Mouse (Mus musculus) heart, embryonic 11.5 days (tissue): Measurements from ENCODE around the gene Cc2d2a. TPM values are rescaled to one million over a fixed set of nuclear protein-coding genes. Genes with fewer than 3 reads are reported as not detected.

Experiments used
- ATAC-seq: fragments of 200-750 bp; cut with Nextera tagmentation; replicated peaks from 2 replicates; pipeline ENCODE4 v1.8.0; 2017; ENCODE audit warnings: moderate library complexity; ENCODE audit not compliant: insufficient number of reproducible peaks, low FRiP score, low TSS enrichment
- H3K27ac ChIP-seq: fragments of 300-500 bp; sonication (generic); 2 replicates; pipeline ENCODE4 v1.5.1; 2014; ENCODE audit warnings: mild to moderate bottlenecking, low read depth, low read length
- H3K27me3 ChIP-seq: fragments of 300-500 bp; sonication (generic); 2 replicates; pipeline ENCODE4 v1.6.1; 2014; ENCODE audit warnings: mild to moderate bottlenecking, low read length, mixed read lengths; ENCODE audit not compliant: control insufficient read depth, insufficient read depth
- H3K36me3 ChIP-seq: fragments of 300-500 bp; sonication (generic); 2 replicates; pipeline ENCODE4 v1.6.1; 2014; ENCODE audit warnings: mild to moderate bottlenecking, low read length, moderate library complexity, mixed read lengths; ENCODE audit not compliant: control insufficient read depth, insufficient read depth
- H3K4me1 ChIP-seq: fragments of 300-500 bp; sonication (generic); 2 replicates; pipeline ENCODE4 v1.6.1; 2014; ENCODE audit warnings: low read length; ENCODE audit not compliant: control insufficient read depth, insufficient read depth
- H3K4me2 ChIP-seq: fragments of 300-500 bp; sonication (generic); 2 replicates; pipeline ENCODE4 v1.6.1; 2014; ENCODE audit warnings: mild to moderate bottlenecking, moderate library complexity
- H3K4me3 ChIP-seq: fragments of 300-500 bp; sonication (generic); 2 replicates; pipeline ENCODE4 v1.5.1; 2014; ENCODE audit warnings: low read depth, low read length
- H3K9ac ChIP-seq: fragments of 300-500 bp; sonication (generic); 2 replicates; pipeline ENCODE4 v1.6.1; 2014; ENCODE audit warnings: mild to moderate bottlenecking, low read depth, low read length, moderate library complexity
- H3K9me3 ChIP-seq: fragments of 300-500 bp; sonication (generic); replicated peaks from 2 replicates; pipeline ENCODE4 v1.6.1; 2016; ENCODE audit warnings: low read length; ENCODE audit not compliant: control insufficient read depth
- WGBS: fragments of 180-500 bp; shearing (Covaris S2); extraction: QIAGEN DNeasy Blood & Tissue Kit; methylation state at CpG from one replicate; pipeline ENCODE4 v1.1.7; 2014; ENCODE audit not compliant: insufficient replicate concordance; 5-methylcytosine and 5-hydroxymethylcytosine counted together
- polyA plus RNA-seq: library from polyadenylated mRNA; unstranded; fragments of >200 nt; fragmentation: Nextera tagmentation; extraction: Ambion mirVana; gene quantifications from 2 replicates; pipeline ENCODE4 v1.2.1, GENCODE M21; 2014

Cc2d2a gene
- polyA plus RNA-seq, 1 experiment from 2014 or later = 8.3 TPM

DNA sequence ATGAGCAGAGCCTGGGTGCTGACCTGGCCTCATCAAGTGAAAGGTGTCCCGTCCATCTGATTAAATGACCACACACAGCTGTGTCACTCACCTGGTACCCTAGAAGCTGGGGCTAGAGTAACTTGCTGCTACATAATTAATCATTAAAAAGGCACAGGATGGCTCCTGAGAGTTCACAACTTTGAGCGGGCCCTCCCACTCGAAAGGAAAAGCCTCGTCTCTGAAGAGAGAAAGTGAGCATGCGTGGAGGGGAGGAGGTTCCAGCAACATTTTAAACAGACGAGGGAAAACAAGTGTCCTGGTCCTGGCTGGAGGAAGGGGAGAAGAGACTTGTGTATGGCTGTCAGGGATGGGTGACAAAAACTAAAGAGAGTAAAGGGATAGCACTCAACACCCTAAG lies 1.4 kb downstream of the Cc2d2a start:
- H3K27ac ChIP-seq = no peak overlapping the region

DNA sequence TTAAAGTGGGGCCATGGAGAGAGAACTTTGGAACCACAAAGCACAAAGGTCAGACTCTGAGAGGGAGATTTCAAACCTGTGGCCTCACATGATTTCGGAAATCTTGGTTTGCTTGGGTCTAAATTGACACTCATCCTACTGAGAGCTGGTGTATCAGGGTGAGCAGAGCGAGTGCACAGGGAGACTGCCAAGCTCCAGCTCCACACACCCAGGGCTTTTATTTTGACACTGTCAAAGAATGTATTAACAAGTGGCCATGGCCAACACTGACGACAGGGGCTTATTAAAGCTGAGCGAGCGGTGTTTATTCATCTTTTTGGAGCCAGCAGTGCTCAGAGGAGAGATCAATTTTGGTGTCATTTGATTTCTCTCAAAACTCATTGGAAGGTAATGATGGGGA lies 3.0 kb downstream of the Cc2d2a start:
- no peaks in the 10 kb centered on the region for H3K9me3 ChIP-seq
- H3K36me3 ChIP-seq = no peaks in the 10 kb centered on the region
- H3K9ac ChIP-seq = no peak overlapping the region
- peak overlapping the region; percentile 57 for H3K4me2 ChIP-seq
- no peaks in the 10 kb centered on the region for H3K27me3 ChIP-seq
- peaks cover 23% of the 10 kb centered on the region for H3K4me1 ChIP-seq
- H3K27ac ChIP-seq = no peak overlapping the region
- no peak for ATAC-seq
- peak overlapping the region; percentile 28 for H3K4me3 ChIP-seq
- WGBS = 23% methylated on average over 5 of the region's 5 CpGs

More for the DNA sequence above, 1.4 kb downstream of the Cc2d2a start:
- Histone ChIP-seq H3K27me3 (no peaks in the 10 kb centered on the region), H3K9me3 (no peaks in the 10 kb centered on the region), H3K4me2 (peak overlapping the region; percentile 68), H3K4me3 (peak overlapping the region; percentile 52), H3K4me1 (peaks cover 19% of the 10 kb centered on the region), H3K36me3 (no peaks in the 10 kb centered on the region), H3K9ac (no peak overlapping the region)
- 45% methylated on average over 6 of the region's 6 CpGs for WGBS
- ATAC-seq = no peak

DNA sequence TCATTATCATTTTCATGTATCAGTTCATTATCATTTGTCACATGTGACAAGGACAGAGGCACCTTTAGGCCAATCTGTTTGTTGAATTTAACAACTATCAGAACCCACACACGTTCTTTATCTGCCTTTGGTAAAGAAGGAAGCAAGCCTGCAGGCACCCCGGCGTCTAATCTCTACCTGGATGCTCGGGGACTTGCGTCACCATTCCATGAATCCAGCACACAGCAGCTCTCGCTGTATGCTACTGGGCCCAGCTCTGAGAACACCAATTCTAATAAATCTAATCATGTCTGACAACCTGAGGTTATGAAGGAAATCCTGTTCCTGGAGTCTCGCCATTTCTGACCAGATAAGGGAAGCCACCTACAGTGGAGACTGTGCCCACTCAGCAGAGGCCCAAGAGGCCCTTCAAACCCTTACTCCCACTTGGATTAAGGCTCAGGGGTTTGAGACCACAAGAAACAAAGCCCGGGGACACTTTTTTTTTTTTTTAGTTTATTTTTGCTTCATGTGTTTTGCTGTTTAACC lies 7.0 kb downstream of the Cc2d2a start:
- H3K27ac ChIP-seq = no peak overlapping the region
- WGBS = 40% methylated on average over 8 of the region's 8 CpGs
- no peaks in the 10 kb centered on the region for H3K36me3 ChIP-seq
- no peaks in the 10 kb centered on the region for H3K27me3 ChIP-seq
- no peak overlapping the region for H3K4me2 ChIP-seq
- no peak overlapping the region for H3K9ac ChIP-seq
- peaks cover 15% of the 10 kb centered on the region; the same call in 1 of the 2 replicates for H3K4me1 ChIP-seq
- ATAC-seq = no peak
- H3K9me3 ChIP-seq = no peaks in the 10 kb centered on the region
- H3K4me3 ChIP-seq = no peak overlapping the region

DNA sequence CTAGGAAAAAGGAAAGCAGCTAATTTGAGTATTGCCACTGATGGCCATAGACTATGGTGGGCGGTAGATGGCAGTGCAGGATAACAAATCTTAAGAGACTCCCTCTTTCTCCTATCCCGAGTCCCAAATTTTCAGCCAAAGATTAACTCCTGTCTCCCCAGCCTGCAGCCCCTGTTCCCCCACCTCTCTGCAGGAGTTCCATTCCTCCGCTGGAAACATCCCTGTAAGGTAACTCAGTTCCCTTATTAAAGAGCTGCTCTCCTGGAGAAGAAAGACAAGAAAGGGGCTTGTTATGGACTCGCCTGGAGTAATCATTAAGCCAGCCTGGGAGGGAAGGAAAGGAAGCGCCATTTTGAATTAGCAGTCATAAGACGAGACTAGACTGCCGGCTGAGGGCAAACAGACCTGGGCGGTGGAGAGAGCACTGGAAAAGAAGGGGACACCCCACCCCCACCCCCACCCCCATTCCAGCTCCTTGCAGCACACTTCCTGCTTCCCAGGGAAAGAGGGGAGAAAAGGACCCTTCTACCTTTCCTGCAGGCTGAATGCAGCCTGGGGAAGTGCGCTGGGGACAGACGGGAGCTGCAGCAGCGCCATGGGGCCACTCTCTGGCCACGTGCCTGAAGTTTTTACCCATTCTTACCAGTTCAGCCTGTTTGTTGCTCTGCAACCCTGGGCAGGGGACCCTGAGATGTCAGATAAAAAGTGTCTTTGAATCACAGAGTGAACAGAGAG lies 10.2 kb downstream of the Cc2d2a start:
- peak overlapping the region; percentile 68 for H3K4me2 ChIP-seq
- 1% methylated on average over 12 of the region's 12 CpGs for WGBS

DNA sequence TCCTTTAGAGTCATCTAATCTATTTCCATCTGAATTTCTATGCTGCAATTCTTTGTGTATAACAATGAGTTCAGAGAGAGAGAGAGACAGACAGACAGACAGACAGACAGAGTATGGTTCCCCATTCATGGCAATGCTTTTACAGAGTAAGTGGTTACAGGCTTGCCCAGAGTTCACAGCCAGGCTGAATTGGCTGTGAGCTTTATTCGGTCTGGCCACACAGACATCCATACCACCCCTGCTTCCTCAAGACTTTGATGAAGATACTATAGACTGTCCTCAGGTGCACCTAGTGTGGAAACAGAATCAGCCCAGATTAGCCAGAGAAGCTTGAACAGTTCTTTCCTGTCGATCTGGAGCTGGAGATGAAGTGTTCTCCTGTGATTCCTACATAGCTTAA lies 10.9 kb downstream of the Cc2d2a start:
- no peaks in the 10 kb centered on the region for H3K27me3 ChIP-seq
- peak overlapping the region; percentile 46 for H3K4me3 ChIP-seq
- peaks cover 11% of the 10 kb centered on the region; the same call in 1 of the 2 replicates for H3K4me1 ChIP-seq
- 77% methylated on average over 2 of the region's 2 CpGs for WGBS
- no peaks in the 10 kb centered on the region; the same call in 1 of the 2 replicates for H3K36me3 ChIP-seq
- no peak overlapping the region for H3K27ac ChIP-seq
- H3K9ac ChIP-seq = peak overlapping the region; percentile 79
- no peak for ATAC-seq
- H3K9me3 ChIP-seq = no peaks in the 10 kb centered on the region
- peak overlapping the region; percentile 68 for H3K4me2 ChIP-seq

More for the DNA sequence above, 10.2 kb downstream of the Cc2d2a start:
- no peaks in the 10 kb centered on the region; the same call in 1 of the 2 replicates for H3K36me3 ChIP-seq
- H3K4me3 ChIP-seq = peak overlapping the region; percentile 46
- no peaks in the 10 kb centered on the region for H3K9me3 ChIP-seq
- ATAC-seq = peak; percentile 80
- peaks cover 12% of the 10 kb centered on the region; the same call in 1 of the 2 replicates for H3K4me1 ChIP-seq
- peak overlapping the region; percentile 77 for H3K27ac ChIP-seq
- peak overlapping the region; percentile 79 for H3K9ac ChIP-seq
- no peaks in the 10 kb centered on the region for H3K27me3 ChIP-seq

DNA sequence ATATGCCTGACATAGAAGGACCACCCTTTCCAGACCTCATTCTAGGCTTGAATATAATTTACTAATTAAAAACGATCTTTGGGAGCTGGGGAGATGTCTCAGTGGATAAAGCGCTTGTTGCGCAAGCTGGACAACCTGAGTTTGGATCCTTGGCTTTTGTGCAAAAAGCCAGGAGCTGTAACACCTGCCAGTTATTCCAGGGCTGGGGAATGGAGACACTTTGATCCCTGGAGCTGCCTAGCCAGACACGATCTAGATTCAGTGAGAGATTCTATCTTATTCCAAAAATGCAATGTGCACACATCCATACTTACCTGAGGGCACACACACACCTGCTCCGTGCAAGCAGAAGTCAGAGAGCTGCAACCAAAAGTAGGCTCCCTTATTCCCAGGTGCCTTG lies 23.3 kb downstream of the Cc2d2a start:
- Histone ChIP-seq H3K9me3 (no peaks in the 10 kb centered on the region), H3K27me3 (no peaks in the 10 kb centered on the region), H3K4me3 (no peak overlapping the region), H3K36me3 (peaks cover 40% of the 10 kb centered on the region), H3K9ac (no peak overlapping the region), H3K4me1 (no peaks in the 10 kb centered on the region), H3K4me2 (no peak overlapping the region), H3K27ac (no peak overlapping the region)
- no peak for ATAC-seq
- 89% methylated on average over 5 of the region's 5 CpGs for WGBS

DNA sequence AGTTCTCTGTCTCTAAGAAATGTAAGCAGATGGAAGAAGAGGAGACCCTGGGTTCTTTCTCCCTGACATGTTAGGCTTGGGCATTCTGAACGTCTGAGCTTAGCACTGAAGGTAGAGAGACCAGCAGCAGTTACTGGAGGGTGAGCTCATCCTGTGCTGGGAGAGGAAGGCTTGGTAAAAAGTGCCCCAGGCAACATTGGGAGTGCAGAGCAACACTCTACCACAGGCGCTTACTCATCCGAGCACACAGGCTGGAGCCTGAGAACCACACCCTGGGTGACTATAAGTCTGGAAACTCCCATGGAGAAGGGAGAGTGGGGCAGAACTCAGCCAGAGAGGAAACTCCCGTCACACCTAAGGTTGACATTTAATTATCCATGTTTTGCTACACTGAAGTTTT lies 30.3 kb downstream of the Cc2d2a start:
- WGBS = 70% methylated on average over 4 of the region's 4 CpGs
- Histone ChIP-seq H3K9me3 (no peaks in the 10 kb centered on the region), H3K27me3 (no peaks in the 10 kb centered on the region), H3K9ac (no peak overlapping the region), H3K4me2 (no peak overlapping the region), H3K27ac (no peak overlapping the region), H3K4me3 (no peak overlapping the region), H3K4me1 (no peaks in the 10 kb centered on the region), H3K36me3 (peaks cover 30% of the 10 kb centered on the region)
- ATAC-seq = no peak

DNA sequence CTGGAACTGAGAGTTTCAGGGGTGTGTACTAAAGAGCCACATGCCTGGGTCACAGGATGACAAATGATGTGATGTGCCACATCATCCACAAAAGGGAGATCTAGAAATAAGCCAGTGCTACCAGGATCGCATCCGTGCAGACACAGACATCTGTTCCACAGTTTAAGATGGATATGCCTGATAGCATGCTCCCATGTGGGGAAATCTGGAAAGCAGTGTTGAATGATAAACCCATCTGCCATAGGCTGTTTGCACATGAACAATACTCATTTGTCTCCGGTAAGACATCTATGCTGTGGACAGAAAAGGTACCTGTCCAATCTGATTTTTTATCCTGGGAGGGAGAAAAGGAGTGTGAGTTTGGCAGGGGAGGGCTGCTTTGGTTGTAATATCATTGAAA lies 35.0 kb downstream of the Cc2d2a start:
- Histone ChIP-seq H3K9ac (no peak overlapping the region), H3K4me1 (no peaks in the 10 kb centered on the region), H3K36me3 (peaks cover 14% of the 10 kb centered on the region), H3K27ac (no peak overlapping the region), H3K9me3 (no peaks in the 10 kb centered on the region), H3K4me2 (no peak overlapping the region), H3K4me3 (no peak overlapping the region), H3K27me3 (no peaks in the 10 kb centered on the region)
- WGBS = 82% methylated on average over 3 of the region's 3 CpGs
- ATAC-seq = no peak

DNA sequence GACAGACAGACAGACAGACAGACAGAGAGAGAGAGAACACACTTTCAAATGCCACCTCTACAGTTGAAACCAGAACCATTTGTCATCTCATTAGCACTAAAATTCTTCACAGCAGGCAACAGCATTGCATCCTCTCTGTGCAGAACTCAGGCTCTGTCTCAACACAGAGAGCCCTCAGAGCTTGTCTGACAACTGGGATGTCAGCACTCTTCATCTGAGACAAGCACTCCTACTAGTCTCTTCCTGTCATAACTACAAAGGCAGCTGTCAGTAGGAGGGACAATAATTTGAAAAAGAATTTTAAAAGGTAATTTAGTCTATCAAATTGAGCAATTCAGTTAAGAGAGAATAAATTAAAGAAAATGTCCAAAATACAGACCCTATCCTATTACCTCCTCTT lies 37.1 kb downstream of the Cc2d2a start:
- Histone ChIP-seq H3K4me1 (no peaks in the 10 kb centered on the region), H3K27me3 (no peaks in the 10 kb centered on the region), H3K4me2 (no peak overlapping the region), H3K9me3 (no peaks in the 10 kb centered on the region), H3K4me3 (no peak overlapping the region), H3K36me3 (peaks cover 20% of the 10 kb centered on the region), H3K9ac (no peak overlapping the region), H3K27ac (no peak overlapping the region)
- no peak for ATAC-seq
